Comparison of ENCODE assay signal across 13 mouse cellular contexts in genomic region chr13:97310855-97311189, GRCm38 (mm10).
DNase-seq lines count a peak whose midpoint lies in the region; ATAC-seq and TF ChIP-seq lines count a peak whose summit lies in the region.
"Had no signal": no experiment of that assay in that cellular context is flagged by ENCODE, and none has a peak within 500 bp of the region (broad histone marks: within the 10 kb centered on the region; RNA-seq: fewer than 3 reads in every experiment).

No protein-coding gene starts in this region.

- ATAC-seq in kidney, embryonic 15.5 days (replicated peaks; ENCODE audit: low FRiP score), result peak; percentile 68
- no peak for ATAC-seq in neural tube, embryonic 11.5 days (ENCODE audit: insufficient read depth, low FRiP score, low TSS enrichment)
- ATAC-seq in neural tube, embryonic 15.5 days (ENCODE audit: low FRiP score), result no peak
- ATAC-seq: activated CD4-positive, CD25-positive, alpha-beta regulatory T cell, adult 4 months; forebrain, embryonic 13.5 days had no signal

- no peaks in the 10 kb centered on the region for H3K36me3 ChIP-seq in kidney, embryonic 15.5 days
- no peaks in the 10 kb centered on the region for H3K36me3 ChIP-seq in neural tube, embryonic 11.5 days (ENCODE audit: control insufficient read depth, insufficient read depth, low read length)
- H3K36me3 ChIP-seq in neural tube, embryonic 15.5 days, result no peaks in the 10 kb centered on the region

- H3K4me1 ChIP-seq in kidney, embryonic 15.5 days, result peaks cover 48% of the 10 kb centered on the region
- H3K4me1 ChIP-seq in neural tube, embryonic 11.5 days (ENCODE audit: control insufficient read depth, insufficient read depth, low read length), result peaks cover 14% of the 10 kb centered on the region
- H3K4me1 ChIP-seq in neural tube, embryonic 15.5 days, result peaks cover 18% of the 10 kb centered on the region
- H3K4me1 ChIP-seq: megakaryocyte, embryonic 14.5 days had no signal

- no peak for DNase-seq in gastrocnemius, adult 2 months
- DNase-seq in gastrocnemius, postnatal 4 days (ENCODE audit: low spot score in 2 of 2), result no peak
- DNase-seq in kidney, adult 11 months, result no peak
- no peak for DNase-seq in neural tube, embryonic 11.5 days (ENCODE audit: low spot score)
- no peak for DNase-seq in cerebellum, postnatal 25 days
- DNase-seq in cerebellum, adult 9-11 months, result no peak
- DNase-seq: adrenal gland, postnatal 25 days had no signal

- H3K27ac ChIP-seq in gastrocnemius, adult 2 months, result peak overlapping the region; percentile 38; the same call in 1 of the 2 replicates
- peak overlapping the region; percentile 77 for H3K27ac ChIP-seq in kidney, embryonic 15.5 days
- 0 out of 2 replicates have a peak overlapping the region, but pooled peaks have one; percentile 42 for H3K27ac ChIP-seq in neural tube, embryonic 11.5 days (ENCODE audit: low read depth, low read length)
- H3K27ac ChIP-seq in neural tube, embryonic 15.5 days (replicated peaks), result no peak overlapping the region
- H3K27ac ChIP-seq: forebrain, embryonic 13.5 days; layer of hippocampus, adult 2 months had no signal

- intact Hi-C loops in gastrocnemius, adult 2 months (cut with DNase I), result no loop called here

- H3K27me3 ChIP-seq in kidney, embryonic 15.5 days, result 0 out of 2 replicates have a peak, but pooled peaks cover 3% of the 10 kb centered on the region
- H3K27me3 ChIP-seq in neural tube, embryonic 11.5 days (ENCODE audit: control insufficient read depth, insufficient read depth, low read length), result no peaks in the 10 kb centered on the region
- no peaks in the 10 kb centered on the region for H3K27me3 ChIP-seq in neural tube, embryonic 15.5 days (replicated peaks)
- H3K27me3 ChIP-seq: forebrain, embryonic 13.5 days had no signal

- no peak overlapping the region for H3K9ac ChIP-seq in kidney, embryonic 15.5 days
- no peak overlapping the region for H3K9ac ChIP-seq in neural tube, embryonic 11.5 days (ENCODE audit: low read length)
- no peak overlapping the region for H3K9ac ChIP-seq in neural tube, embryonic 15.5 days (replicated peaks)
- H3K9ac ChIP-seq: forebrain, embryonic 13.5 days had no signal

- no peaks in the 10 kb centered on the region for H3K9me3 ChIP-seq in kidney, embryonic 15.5 days (replicated peaks)
- H3K9me3 ChIP-seq in neural tube, embryonic 11.5 days (ENCODE audit: control insufficient read depth, low read length), result no peaks in the 10 kb centered on the region
- no peaks in the 10 kb centered on the region for H3K9me3 ChIP-seq in neural tube, embryonic 15.5 days (replicated peaks)
- H3K9me3 ChIP-seq: forebrain, embryonic 13.5 days had no signal

- no peak for TF ChIP-seq CTCF in gastrocnemius, adult 2 months (IDR thresholded peaks at IDR 0.05)

- no peak overlapping the region for H3K4me3 ChIP-seq in gastrocnemius, adult 2 months
- no peak overlapping the region for H3K4me3 ChIP-seq in kidney, embryonic 15.5 days (replicated peaks)
- no peak overlapping the region for H3K4me3 ChIP-seq in neural tube, embryonic 11.5 days (ENCODE audit: low read depth, low read length)
- H3K4me3 ChIP-seq in neural tube, embryonic 15.5 days (replicated peaks), result no peak overlapping the region
- H3K4me3 ChIP-seq: forebrain, embryonic 13.5 days; layer of hippocampus, adult 2 months; megakaryocyte, embryonic 14.5 days had no signal

- no peak overlapping the region for H3K4me2 ChIP-seq in kidney, embryonic 15.5 days
- no peak overlapping the region for H3K4me2 ChIP-seq in neural tube, embryonic 11.5 days (ENCODE audit: low read depth)
- H3K4me2 ChIP-seq in neural tube, embryonic 15.5 days, result no peak overlapping the region
- H3K4me2 ChIP-seq: forebrain, embryonic 13.5 days had no signal

- WGBS in kidney, embryonic 15.5 days, result 17% methylated on average over 3 of the region's 3 CpGs
- WGBS in neural tube, embryonic 11.5 days, result 13% methylated on average over 3 of the region's 3 CpGs
- 44% methylated on average over 3 of the region's 3 CpGs for WGBS in neural tube, embryonic 15.5 days
